Mouse (Mus musculus): ENCODE data around the gene Gm5475.

GRCm38 (mm10) chr15:100443126-100443922, 21.4 kb downstream of the Gm5475 start:
- TF ChIP-seq CTCF (conservative IDR thresholded peaks at IDR 0.05; ENCODE audit: low read length) = no peak
- TF ChIP-seq POU5F1 (IDR thresholded peaks at IDR 0.05; ENCODE audit: borderline replicate concordance, low read length) = no peak

Measured in E14TG2a.4 (cell line).